Mouse (Mus musculus) monocyte, adult 59 days (primary cell): Measurements from ENCODE around the gene Ppp2r2d. TPM values are rescaled to one million over a fixed set of nuclear protein-coding genes. Genes with fewer than 3 reads are reported as not detected.

Source experiments
- total RNA-seq, 2 experiments: library from RNA; stranded (reverse); gene quantifications; one replicate each; pipeline ENCODE4 v1.2.4; 2023

Ppp2r2d gene
- 10 to 100 TPM; 44.3 to 51.9 TPM for total RNA-seq

GRCm38 (mm10) chr7:138845544-138846391, at the start of gene Ppp2r2d, which contains the start of gene Mapk1ip1:
Gene Ppp2r2d (plus strand): TSS chr7:138846079.
Gene Mapk1ip1 (minus strand): TSS chr7:138846273.

DNA sequence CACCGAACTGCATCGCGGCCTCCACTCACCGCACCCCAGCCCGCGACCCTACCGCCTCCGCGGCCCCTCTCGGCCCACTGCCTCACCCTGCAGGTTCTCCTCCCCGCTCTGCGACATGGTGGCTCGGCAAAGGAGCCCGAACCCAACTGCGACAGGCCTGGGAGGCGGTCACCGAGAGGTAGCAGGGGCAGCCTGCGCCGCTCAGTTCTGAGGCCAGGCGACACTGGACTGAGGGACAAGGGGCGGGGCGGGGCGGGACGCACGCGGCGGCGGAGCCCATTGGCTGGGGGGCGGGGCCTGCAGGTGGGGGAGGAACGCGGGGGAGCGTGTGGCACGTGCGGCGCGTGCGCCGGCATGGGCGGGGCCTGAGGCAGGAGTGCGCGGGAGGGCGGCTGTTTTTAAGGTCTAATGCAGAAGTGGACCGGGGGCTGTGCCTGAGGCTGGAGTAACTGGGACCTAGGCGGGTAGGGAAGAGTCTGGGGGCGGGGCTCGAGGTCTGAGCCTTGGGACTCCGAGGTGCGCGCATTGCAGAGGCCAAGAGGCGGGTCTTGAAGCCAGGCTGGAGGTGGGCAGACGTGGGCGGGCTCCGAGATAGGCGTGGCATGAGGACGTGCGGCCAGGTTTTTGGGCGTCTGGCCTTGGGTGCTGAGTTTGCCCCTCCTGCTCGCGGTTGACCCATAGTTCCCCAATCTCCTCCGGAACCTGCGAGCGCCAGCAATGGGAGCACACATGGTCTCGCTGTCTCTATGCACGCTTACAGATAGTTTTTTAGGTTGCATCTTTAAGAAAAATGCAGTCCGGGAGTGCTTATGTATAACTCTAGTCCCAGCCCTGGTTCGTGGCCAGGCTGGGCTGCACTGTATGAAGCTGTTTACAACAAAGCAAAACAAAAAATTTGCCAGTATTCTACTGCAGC, 63.7 kb downstream of the Ppp2r2d start, which contains the start of gene Bnip3:
TSS of gene Bnip3 (minus strand) at position 243 of the 916 bp plus-strand sequence.

Other genes with a start within 250 kb of the Ppp2r2d start
- gene Mapk1ip1, start 194 bp downstream of the Ppp2r2d start, total RNA-seq, result 10 to 100 TPM; 23.6 to 24.1 TPM
- gene Bnip3, start 63.4 kb downstream of the Ppp2r2d start, total RNA-seq, result 1 to 10 TPM; 9.5 to 10.0 TPM
- not detected for gene Jakmip3, start 94.7 kb downstream of the Ppp2r2d start, total RNA-seq
- not detected for gene Dpysl4, start 239.9 kb downstream of the Ppp2r2d start, total RNA-seq